Mouse (Mus musculus): ENCODE measurements around the gene Lrrk1.

The Lrrk1 gene

GRCm38 (mm10) chr7:66229433-66229832 is 158.7 kb downstream of the Lrrk1 start:
- no peak for DNase-seq (ENCODE audit: low read depth in 2 of 2, low spot score in 2 of 2)

- DNase-seq (ENCODE audit: low read depth in 2 of 2, low spot score in 2 of 2), result no peak
Measured at GRCm38 (mm10) chr7:66228610-66228920, 159.6 kb downstream of the Lrrk1 start.

- DNase-seq (ENCODE audit: low read depth in 2 of 2, low spot score in 2 of 2), result no peak
Measured at GRCm38 (mm10) chr7:66227814-66228609, 160.1 kb downstream of the Lrrk1 start.

GRCm38 (mm10) chr7:66225881-66226280 is 162.3 kb downstream of the Lrrk1 start:
- DNase-seq (ENCODE audit: low read depth in 2 of 2, low spot score in 2 of 2), result no peak

- no peak for DNase-seq (ENCODE audit: low read depth in 2 of 2, low spot score in 2 of 2)
Measured at GRCm38 (mm10) chr7:66224541-66224940, 163.6 kb downstream of the Lrrk1 start.

GRCm38 (mm10) chr7:66223731-66224130 is 164.4 kb downstream of the Lrrk1 start:
- DNase-seq (ENCODE audit: low read depth in 2 of 2, low spot score in 2 of 2), result no peak

- no peak for DNase-seq (ENCODE audit: low read depth in 2 of 2, low spot score in 2 of 2)
Measured at GRCm38 (mm10) chr7:66222621-66223091, 165.5 kb downstream of the Lrrk1 start.

GRCm38 (mm10) chr7:66219794-66220227 is 168.3 kb downstream of the Lrrk1 start:
- no peak for DNase-seq (ENCODE audit: low read depth in 2 of 2, low spot score in 2 of 2)

- no peak for DNase-seq (ENCODE audit: low read depth in 2 of 2, low spot score in 2 of 2)
Measured at GRCm38 (mm10) chr7:66219028-66219793, 168.9 kb downstream of the Lrrk1 start.

- no peak for DNase-seq (ENCODE audit: low read depth in 2 of 2, low spot score in 2 of 2)
Measured at GRCm38 (mm10) chr7:66218193-66219014, 169.7 kb downstream of the Lrrk1 start.

- DNase-seq (ENCODE audit: low read depth in 2 of 2, low spot score in 2 of 2), result no peak
Measured at GRCm38 (mm10) chr7:66217531-66218094, 170.5 kb downstream of the Lrrk1 start.

GRCm38 (mm10) chr7:66217011-66217410 is 171.1 kb downstream of the Lrrk1 start:
- DNase-seq (ENCODE audit: low read depth in 2 of 2, low spot score in 2 of 2), result no peak

- no peak for DNase-seq (ENCODE audit: low read depth in 2 of 2, low spot score in 2 of 2)
Measured at GRCm38 (mm10) chr7:66215911-66216310, 172.2 kb downstream of the Lrrk1 start.

GRCm38 (mm10) chr7:66214477-66214876 is 173.7 kb downstream of the Lrrk1 start:
- no peak for DNase-seq (ENCODE audit: low read depth in 2 of 2, low spot score in 2 of 2)

GRCm38 (mm10) chr7:66212887-66213286 is 175.3 kb downstream of the Lrrk1 start:
- no peak for DNase-seq (ENCODE audit: low read depth in 2 of 2, low spot score in 2 of 2)

GRCm38 (mm10) chr7:66209920-66210319 is 178.2 kb downstream of the Lrrk1 start:
- no peak for DNase-seq (ENCODE audit: low read depth in 2 of 2, low spot score in 2 of 2)

GRCm38 (mm10) chr7:66201657-66202056 is 186.5 kb downstream of the Lrrk1 start:
- no peak for DNase-seq (ENCODE audit: low read depth in 2 of 2, low spot score in 2 of 2)

GRCm38 (mm10) chr7:66200791-66201450 is 187.2 kb downstream of the Lrrk1 start:
- no peak for DNase-seq (ENCODE audit: low read depth in 2 of 2, low spot score in 2 of 2)

GRCm38 (mm10) chr7:66200383-66200782 is 187.8 kb downstream of the Lrrk1 start:
- DNase-seq (ENCODE audit: low read depth in 2 of 2, low spot score in 2 of 2), result no peak

- DNase-seq (ENCODE audit: low read depth in 2 of 2, low spot score in 2 of 2), result no peak
Measured at GRCm38 (mm10) chr7:66199391-66199831, 188.7 kb downstream of the Lrrk1 start.

- no peak for DNase-seq (ENCODE audit: low read depth in 2 of 2, low spot score in 2 of 2)
Measured at GRCm38 (mm10) chr7:66198416-66198815, 189.7 kb downstream of the Lrrk1 start.

All from CD8-positive naive resting alpha-beta T cell, adult 2 months (primary cell).